Mouse (Mus musculus) midbrain, embryonic 15.5 days (tissue): ENCODE measurements around the gene Gm17581. TPM values are rescaled to one million over a fixed set of nuclear protein-coding genes. Genes with fewer than 3 reads are reported as not detected.

Experiments used
- polyA plus RNA-seq: library from polyadenylated mRNA; unstranded; fragments of >200 nt; fragmentation: Nextera tagmentation; extraction: Ambion mirVana; gene quantifications from 2 replicates; pipeline ENCODE4 v1.2.1, GENCODE M21; 2015

Gm17581 gene
- polyA plus RNA-seq, 1 experiment from 2014 or later, result not detected

Other genes with a start within 250 kb of the Gm17581 start
- gene Acss2, start 217.9 kb downstream of the Gm17581 start, polyA plus RNA-seq, result 28.0 and 28.9 TPM in 2 replicates
- gene Ggt7, start 217.6 kb downstream of the Gm17581 start, polyA plus RNA-seq, result 79.4 and 81.0 TPM in 2 replicates
- 15.3 and 16.3 TPM in 2 replicates for gene Gss, start 143.1 kb downstream of the Gm17581 start, polyA plus RNA-seq
- 0.64 and 1.2 TPM in 2 replicates for gene Myh7b, start 124.7 kb downstream of the Gm17581 start, polyA plus RNA-seq
- gene Trpc4ap, start 43.5 kb downstream of the Gm17581 start, polyA plus RNA-seq, result 165 and 166 TPM in 2 replicates
- 51.0 and 52.7 TPM in 2 replicates for gene Edem2, start 6.4 kb downstream of the Gm17581 start, polyA plus RNA-seq
- 2.3 and 3.2 TPM in 2 replicates for gene Procr, start 15.3 kb upstream of the Gm17581 start, polyA plus RNA-seq
- gene Mmp24, start 39.5 kb upstream of the Gm17581 start, polyA plus RNA-seq, result 19.3 and 21.6 TPM in 2 replicates
- gene BC029722, start 83.6 kb upstream of the Gm17581 start, polyA plus RNA-seq, result 39.5 and 40.2 TPM in 2 replicates
- 140 and 156 TPM in 2 replicates for gene Eif6, start 91.1 kb upstream of the Gm17581 start, polyA plus RNA-seq
- gene Fam83c, start 99.0 kb upstream of the Gm17581 start, polyA plus RNA-seq, result 0.54 and 0.60 TPM in 2 replicates
- 63.6 and 68.8 TPM in 2 replicates for gene Uqcc1, start 194.4 kb upstream of the Gm17581 start, polyA plus RNA-seq
- gene Gm15557, start 204.9 kb upstream of the Gm17581 start, polyA plus RNA-seq, result not detected in 2 replicates
- 0.95 and 1.7 TPM in 2 replicates for gene Gdf5, start 209.5 kb upstream of the Gm17581 start, polyA plus RNA-seq
- 17.1 and 19.2 TPM in 2 replicates for gene Cep250, start 220.6 kb upstream of the Gm17581 start, polyA plus RNA-seq